Mouse (Mus musculus): ENCODE results near the gene Dlgap4. TPM values are rescaled to one million over a fixed set of nuclear protein-coding genes. Genes with fewer than 3 reads are reported as not detected.

Gene Dlgap4
- polyA plus RNA-seq, 1 experiment: 205 TPM

GRCm38 (mm10) chr2:156778571-156778970, 165.1 kb downstream of the Dlgap4 start:
- Histone ChIP-seq H3K27ac (ENCODE audit: insufficient read depth, low read length) (no peak overlapping the region), H3K4me3 (ENCODE audit: insufficient read depth, low read length) (no peak overlapping the region), H3K4me1 (ENCODE audit: control insufficient read depth, insufficient read depth, low read length) (peaks cover 4% of the 10 kb centered on the region)
- no peak for TF ChIP-seq POLR2A (IDR thresholded peaks at IDR 0.05; ENCODE audit: extremely low read depth, insufficient read depth, low read length)
- TF ChIP-seq CTCF (IDR thresholded peaks at IDR 0.05; ENCODE audit: extremely low read depth, insufficient read depth, low read length): no peak

- TF ChIP-seq POLR2A (IDR thresholded peaks at IDR 0.05; ENCODE audit: extremely low read depth, insufficient read depth, low read length): no peak
- H3K27ac ChIP-seq (ENCODE audit: insufficient read depth, low read length): no peak overlapping the region
Measured at GRCm38 (mm10) chr2:156779036-156779435, 165.5 kb downstream of the Dlgap4 start.

DNA sequence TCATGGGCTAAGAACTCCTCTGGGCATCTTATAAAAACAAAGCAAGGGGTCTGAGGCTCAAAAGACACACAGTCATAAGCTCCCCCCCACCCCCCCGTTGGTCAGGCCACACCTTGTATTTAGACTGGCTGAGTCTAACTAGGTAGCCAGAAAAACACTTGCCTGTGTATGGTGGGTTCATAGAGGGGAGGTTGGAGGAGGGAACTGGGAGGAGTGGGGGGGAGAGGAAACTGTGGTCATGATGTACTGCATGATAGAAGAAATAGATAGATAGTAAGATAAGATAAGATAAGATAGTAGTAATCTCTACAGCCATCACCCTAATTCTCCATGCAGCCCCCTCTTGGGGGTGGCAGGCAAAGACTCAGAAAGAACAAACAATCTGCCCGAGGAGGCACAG, 166.0 kb downstream of the Dlgap4 start:
- Histone ChIP-seq H3K4me3 (ENCODE audit: insufficient read depth, low read length) (no peak overlapping the region), H3K27ac (ENCODE audit: insufficient read depth, low read length) (no peak overlapping the region), H3K4me1 (ENCODE audit: control insufficient read depth, insufficient read depth, low read length) (peaks cover 2% of the 10 kb centered on the region)
- no peak for TF ChIP-seq CTCF (IDR thresholded peaks at IDR 0.05; ENCODE audit: extremely low read depth, insufficient read depth, low read length)
- TF ChIP-seq POLR2A (IDR thresholded peaks at IDR 0.05; ENCODE audit: extremely low read depth, insufficient read depth, low read length): no peak

More at GRCm38 (mm10) chr2:156779036-156779435, 165.5 kb downstream of the Dlgap4 start:
- Histone ChIP-seq H3K4me3 (ENCODE audit: insufficient read depth, low read length) (no peak overlapping the region), H3K4me1 (ENCODE audit: control insufficient read depth, insufficient read depth, low read length) (peaks cover 4% of the 10 kb centered on the region)

- TF ChIP-seq CTCF (IDR thresholded peaks at IDR 0.05; ENCODE audit: extremely low read depth, insufficient read depth, low read length) (no peak), POLR2A (IDR thresholded peaks at IDR 0.05; ENCODE audit: extremely low read depth, insufficient read depth, low read length) (no peak)
- Histone ChIP-seq H3K27ac (ENCODE audit: insufficient read depth, low read length) (no peak overlapping the region), H3K4me1 (ENCODE audit: control insufficient read depth, insufficient read depth, low read length) (no peaks in the 10 kb centered on the region), H3K4me3 (ENCODE audit: insufficient read depth, low read length) (no peak overlapping the region)
Measured at GRCm38 (mm10) chr2:156780129-156780528, 166.6 kb downstream of the Dlgap4 start.

DNA sequence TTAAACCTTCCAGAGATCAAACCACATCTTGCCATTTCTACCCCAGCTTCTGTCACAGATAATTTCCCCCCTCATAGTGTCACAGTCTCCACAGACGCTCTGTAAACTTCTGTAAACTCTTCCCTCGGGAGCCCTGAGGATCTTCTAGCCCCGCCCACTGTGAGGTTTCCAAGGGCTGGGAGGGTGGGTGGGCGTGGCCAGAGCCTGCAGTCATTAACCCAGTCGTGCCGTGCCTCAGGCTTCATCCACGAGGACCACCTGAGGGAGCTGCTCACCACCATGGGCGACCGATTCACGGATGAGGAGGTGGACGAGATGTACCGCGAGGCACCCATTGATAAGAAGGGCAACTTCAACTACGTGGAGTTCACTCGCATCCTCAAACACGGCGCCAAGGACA, 167.2 kb downstream of the Dlgap4 start:
- no peak overlapping the region for H3K4me3 ChIP-seq (ENCODE audit: insufficient read depth, low read length)
- H3K4me1 ChIP-seq (ENCODE audit: control insufficient read depth, insufficient read depth, low read length): no peaks in the 10 kb centered on the region
- no peak overlapping the region for H3K27ac ChIP-seq (ENCODE audit: insufficient read depth, low read length)
- TF ChIP-seq CTCF (IDR thresholded peaks at IDR 0.05; ENCODE audit: extremely low read depth, insufficient read depth, low read length): no peak
- no peak for TF ChIP-seq POLR2A (IDR thresholded peaks at IDR 0.05; ENCODE audit: extremely low read depth, insufficient read depth, low read length)

DNA sequence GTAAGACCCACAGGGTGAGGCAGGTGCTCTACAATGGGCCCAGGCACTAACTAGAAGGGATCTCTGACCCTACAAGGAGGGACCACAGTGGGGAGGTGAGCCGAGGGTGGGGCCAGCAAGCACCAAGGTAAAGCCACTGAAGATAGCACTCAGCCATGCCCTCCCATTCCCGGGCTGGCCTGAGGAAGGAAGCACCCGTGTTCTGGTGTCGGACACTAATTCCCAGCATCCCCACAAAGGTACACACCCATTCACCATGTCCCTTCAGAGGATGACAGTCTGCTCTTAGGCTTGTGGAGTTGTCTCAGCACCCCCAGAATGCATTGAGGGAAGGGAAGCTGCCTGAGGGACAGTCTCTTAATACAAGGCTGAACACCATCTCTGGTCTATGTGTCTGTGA, 167.8 kb downstream of the Dlgap4 start:
- Histone ChIP-seq H3K4me1 (ENCODE audit: control insufficient read depth, insufficient read depth, low read length) (no peaks in the 10 kb centered on the region), H3K4me3 (ENCODE audit: insufficient read depth, low read length) (no peak overlapping the region), H3K27ac (ENCODE audit: insufficient read depth, low read length) (no peak overlapping the region)
- TF ChIP-seq CTCF (IDR thresholded peaks at IDR 0.05; ENCODE audit: extremely low read depth, insufficient read depth, low read length) (no peak), POLR2A (IDR thresholded peaks at IDR 0.05; ENCODE audit: extremely low read depth, insufficient read depth, low read length) (no peak)

GRCm38 (mm10) chr2:156781836-156782480, 168.5 kb downstream of the Dlgap4 start:
- TF ChIP-seq POLR2A (IDR thresholded peaks at IDR 0.05; ENCODE audit: extremely low read depth, insufficient read depth, low read length) (no peak), CTCF (IDR thresholded peaks at IDR 0.05; ENCODE audit: extremely low read depth, insufficient read depth, low read length) (no peak)
- no peaks in the 10 kb centered on the region for H3K4me1 ChIP-seq (ENCODE audit: control insufficient read depth, insufficient read depth, low read length)
- no peak overlapping the region for H3K27ac ChIP-seq (ENCODE audit: insufficient read depth, low read length)
- H3K4me3 ChIP-seq (ENCODE audit: insufficient read depth, low read length): no peak overlapping the region

DNA sequence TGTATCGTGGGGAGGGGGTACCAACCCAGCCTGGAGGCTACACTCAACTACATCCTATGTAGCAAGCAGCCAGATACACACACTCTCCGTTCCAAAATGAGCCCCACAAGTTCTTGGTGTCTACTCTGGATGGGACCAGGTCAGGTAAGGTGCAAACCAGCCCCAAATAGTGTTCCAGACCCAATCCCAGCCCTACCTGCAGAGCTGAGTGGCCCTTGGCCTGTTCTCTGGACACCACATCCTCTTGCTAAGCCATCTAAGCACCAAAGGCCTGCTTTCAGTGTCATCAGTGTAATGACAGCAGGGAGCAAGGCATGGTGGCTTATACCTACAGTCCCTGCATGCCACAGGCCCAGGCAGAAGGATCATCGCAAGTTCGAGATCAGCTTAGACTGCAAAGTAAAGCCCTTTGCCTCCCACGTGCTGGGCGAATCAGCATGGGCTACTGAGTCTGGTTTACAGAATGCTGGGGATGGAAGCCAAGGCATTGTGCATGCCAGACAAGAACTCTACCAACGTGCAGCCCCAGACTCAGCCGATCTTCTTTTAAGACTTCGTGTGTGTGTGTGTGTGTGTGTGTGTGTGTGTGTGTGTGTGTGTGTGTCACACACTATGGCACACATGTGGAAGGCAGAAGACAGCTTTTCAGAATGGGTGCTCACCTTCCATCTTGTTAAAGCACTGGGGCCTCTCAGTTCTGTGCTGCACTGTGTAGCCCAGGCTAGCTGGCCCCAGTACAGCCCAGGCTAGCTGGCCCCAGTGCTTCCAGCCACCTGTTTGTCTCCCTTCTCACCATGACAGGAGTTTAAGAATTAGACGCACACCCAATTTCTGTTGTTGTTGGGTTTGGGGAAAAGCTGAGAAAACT, 169.2 kb downstream of the Dlgap4 start:
- H3K27ac ChIP-seq (ENCODE audit: insufficient read depth, low read length): no peak overlapping the region
- TF ChIP-seq CTCF (IDR thresholded peaks at IDR 0.05; ENCODE audit: extremely low read depth, insufficient read depth, low read length) (no peak), POLR2A (IDR thresholded peaks at IDR 0.05; ENCODE audit: extremely low read depth, insufficient read depth, low read length) (no peak)
- H3K4me1 ChIP-seq (ENCODE audit: control insufficient read depth, insufficient read depth, low read length): no peaks in the 10 kb centered on the region
- no peak overlapping the region for H3K4me3 ChIP-seq (ENCODE audit: insufficient read depth, low read length)

DNA sequence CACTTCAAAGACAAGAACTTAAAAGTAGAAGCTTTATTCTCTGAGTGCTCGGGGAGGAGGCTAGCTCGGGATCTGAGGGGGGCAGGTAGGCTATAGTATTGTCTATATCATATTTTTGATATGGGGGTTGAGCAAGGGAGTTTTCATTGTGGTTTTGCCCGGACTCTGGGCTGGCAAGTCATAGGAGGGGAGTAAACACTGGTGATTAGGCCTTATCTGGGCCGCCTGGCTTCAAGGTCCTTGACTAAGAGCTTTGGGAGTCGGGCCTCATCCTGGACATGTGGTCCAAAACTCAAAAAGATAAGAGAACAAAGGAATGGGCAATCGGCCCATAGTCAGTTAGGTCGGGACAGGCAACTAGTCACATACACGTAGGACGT, 169.8 kb downstream of the Dlgap4 start:
- TF ChIP-seq CTCF (IDR thresholded peaks at IDR 0.05; ENCODE audit: extremely low read depth, insufficient read depth, low read length) (no peak), POLR2A (IDR thresholded peaks at IDR 0.05; ENCODE audit: extremely low read depth, insufficient read depth, low read length) (no peak)
- Histone ChIP-seq H3K4me1 (ENCODE audit: control insufficient read depth, insufficient read depth, low read length) (no peaks in the 10 kb centered on the region), H3K27ac (ENCODE audit: insufficient read depth, low read length) (no peak overlapping the region), H3K4me3 (ENCODE audit: insufficient read depth, low read length) (no peak overlapping the region)
